Mouse (Mus musculus): ENCODE measurements around the gene Spata25.
"Not testable (repeated sequence)": the region's sequence is repeated elsewhere in the genome, so short reads cannot be mapped to it uniquely, and the experiment has no call there.

Spata25 gene

GRCm38 (mm10) chr2:164828437-164828836 lies at the start of gene Spata25:
Gene Spata25, minus strand, starts transcription at chr2:164828537.
- no peak for DNase-seq (ENCODE audit: low spot score)

GRCm38 (mm10) chr2:164877376-164878215 lies 49.3 kb upstream of the Spata25 start:
- DNase-seq (ENCODE audit: low spot score): not testable (repeated sequence)

- not testable (repeated sequence) for DNase-seq (ENCODE audit: low spot score)
Observed at GRCm38 (mm10) chr2:164875648-164876047, 47.3 kb upstream of the Spata25 start.

GRCm38 (mm10) chr2:164874239-164874769 lies 46.0 kb upstream of the Spata25 start:
- no peak for DNase-seq (ENCODE audit: low spot score)

GRCm38 (mm10) chr2:164873621-164874020 lies 45.3 kb upstream of the Spata25 start:
- DNase-seq (ENCODE audit: low spot score): no peak

- DNase-seq (ENCODE audit: low spot score): no peak
Observed at GRCm38 (mm10) chr2:164871602-164872303, 43.4 kb upstream of the Spata25 start.

- no peak for DNase-seq (ENCODE audit: low spot score)
Observed at GRCm38 (mm10) chr2:164868491-164868890, 40.2 kb upstream of the Spata25 start.

- DNase-seq (ENCODE audit: low spot score): no peak
Observed at GRCm38 (mm10) chr2:164867566-164867965, 39.2 kb upstream of the Spata25 start.

- no peak for DNase-seq (ENCODE audit: low spot score)
Observed at GRCm38 (mm10) chr2:164866741-164867551, 38.6 kb upstream of the Spata25 start.

GRCm38 (mm10) chr2:164864593-164864992 lies 36.3 kb upstream of the Spata25 start:
- no peak for DNase-seq (ENCODE audit: low spot score)

- not testable (repeated sequence) for DNase-seq (ENCODE audit: low spot score)
Observed at GRCm38 (mm10) chr2:164863411-164863810, 35.1 kb upstream of the Spata25 start.

GRCm38 (mm10) chr2:164862179-164862861 lies 34.0 kb upstream of the Spata25 start:
- no peak for DNase-seq (ENCODE audit: low spot score)

GRCm38 (mm10) chr2:164861094-164861493 lies 32.8 kb upstream of the Spata25 start:
- no peak for DNase-seq (ENCODE audit: low spot score)

- no peak for DNase-seq (ENCODE audit: low spot score)
Observed at GRCm38 (mm10) chr2:164859640-164860432, 31.5 kb upstream of the Spata25 start.

- DNase-seq (ENCODE audit: low spot score): no peak
Observed at GRCm38 (mm10) chr2:164859155-164859554, 30.8 kb upstream of the Spata25 start.

- no peak for DNase-seq (ENCODE audit: low spot score)
Observed at GRCm38 (mm10) chr2:164857842-164858553, 29.7 kb upstream of the Spata25 start.

- no peak for DNase-seq (ENCODE audit: low spot score)
Observed at GRCm38 (mm10) chr2:164857101-164857821, 28.9 kb upstream of the Spata25 start, which contains the start of gene Pltp. Gene Pltp, minus strand, starts transcription at chr2:164857711.

GRCm38 (mm10) chr2:164856309-164857100 lies 28.2 kb upstream of the Spata25 start:
- no peak for DNase-seq (ENCODE audit: low spot score)

Measured in spleen, adult 12 weeks (tissue).